In the genomic region with DNA sequence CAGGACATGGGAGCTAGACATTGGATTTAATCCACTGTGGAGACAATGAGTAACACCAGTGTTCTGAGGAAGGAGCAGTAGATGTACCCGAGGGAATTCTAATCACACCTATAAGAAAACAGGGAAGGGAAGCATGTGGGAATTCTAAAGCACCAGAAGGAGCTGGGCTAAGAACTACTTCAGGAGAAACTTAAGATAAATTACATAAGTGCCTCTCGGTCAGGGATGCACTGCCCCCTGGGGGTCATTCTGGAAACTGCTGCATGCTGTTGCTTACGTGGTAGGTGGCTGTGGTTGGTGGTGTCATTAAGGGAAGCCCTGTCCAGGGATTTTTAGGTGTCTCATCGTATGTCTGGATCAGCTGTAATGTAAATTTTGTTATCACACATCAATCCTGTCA, we compare ENCODE assay signal across 9 mouse cellular contexts. TPM values are rescaled to one million over a fixed set of nuclear protein-coding genes. Genes with fewer than 3 reads are reported as not detected.
A peak's percentile ranks its signal among the peaks of the same experiment; 100 is the strongest.
DNase-seq lines count a peak whose midpoint lies in the region; ATAC-seq and TF ChIP-seq lines count a peak whose summit lies in the region.
"Had no signal": no experiment of that assay in that cellular context is flagged by ENCODE, and none has a peak within 500 bp of the region (broad histone marks: within the 10 kb centered on the region; RNA-seq: fewer than 3 reads in every experiment).

No protein-coding gene starts in this region.

- TF ChIP-seq CTCF in brain, embryonic 14.5 days (IDR thresholded peaks at IDR 0.05; ENCODE audit: borderline replicate concordance, extremely low read depth, insufficient read depth, insufficient read length), result peak; percentile 89

- DNase-seq in ES-CJ7 (ENCODE audit: low read depth, low spot score), result peak; percentile 73
- peak; percentile 86 for DNase-seq in brain, embryonic 14.5 days (ENCODE audit: low read depth)
- DNase-seq in forebrain, embryonic 11.5 days (ENCODE audit: low spot score), result peak; percentile 88
- peak; percentile 79 to 90 for DNase-seq in heart, postnatal 10 days
- peak; percentile 66 to 87 for DNase-seq in layer of hippocampus, adult 18-20 months (ENCODE audit: low spot score in 2 of 2)
- DNase-seq in retina, adult 2 months (ENCODE audit: low read depth, low spot score), result peak; percentile 47
- DNase-seq in thymus, postnatal 36 days, result peak; percentile 62 to 73

- no peaks in the 10 kb centered on the region for H3K4me1 ChIP-seq in forebrain, embryonic 11.5 days (replicated peaks; ENCODE audit: control insufficient read depth, insufficient read depth, low read length)
- H3K4me1 ChIP-seq in lung, embryonic 16.5 days (replicated peaks; ENCODE audit: control insufficient read depth, insufficient read depth, low read length), result 0 out of 2 replicates have a peak, but pooled peaks cover 2% of the 10 kb centered on the region
- H3K4me1 ChIP-seq: limb, embryonic 12.5 days had no signal

- no peak overlapping the region for H3K27ac ChIP-seq in forebrain, embryonic 11.5 days (ENCODE audit: low read depth, low read length)
- H3K27ac ChIP-seq in lung, embryonic 16.5 days (ENCODE audit: low read length), result peak overlapping the region; percentile 19; the same call in 1 of the 2 replicates
- H3K27ac ChIP-seq: limb, embryonic 12.5 days had no signal

- H3K9me3 ChIP-seq in forebrain, embryonic 11.5 days (ENCODE audit: control insufficient read depth, low read length), result no peaks in the 10 kb centered on the region
- no peaks in the 10 kb centered on the region for H3K9me3 ChIP-seq in lung, embryonic 16.5 days (ENCODE audit: control insufficient read depth, low read length)
- H3K9me3 ChIP-seq: limb, embryonic 12.5 days had no signal

- WGBS in forebrain, embryonic 11.5 days, result 19% methylated on average over 4 of the region's 4 CpGs
- 12% methylated on average over 4 of the region's 4 CpGs for WGBS in lung, embryonic 16.5 days

- no peak for TF ChIP-seq POLR2A in brain, embryonic 14.5 days (IDR thresholded peaks at IDR 0.05; ENCODE audit: borderline replicate concordance, extremely low read depth, insufficient read depth, insufficient read length, poor library complexity, severe bottlenecking)

- H3K9ac ChIP-seq in forebrain, embryonic 11.5 days (ENCODE audit: low read length), result no peak overlapping the region
- H3K9ac ChIP-seq in lung, embryonic 16.5 days (ENCODE audit: low read length), result no peak overlapping the region
- H3K9ac ChIP-seq: limb, embryonic 12.5 days had no signal

- intact Hi-C loops in heart, postnatal 10 days (cut with DNase I), result loop anchor here (1.0 to 5.0 kb wide), 3 partner anchors 166 to 480 kb away; partner anchors contain the start of gene Atp8a1

- ATAC-seq in forebrain, embryonic 11.5 days (replicated peaks; ENCODE audit: low FRiP score), result peak; percentile 61
- peak; percentile 66 for ATAC-seq in lung, embryonic 16.5 days (ENCODE audit: low read depth)

- no peak overlapping the region for H3K4me2 ChIP-seq in forebrain, embryonic 11.5 days (ENCODE audit: low read depth, low read length, severe bottlenecking)
- H3K4me2 ChIP-seq in lung, embryonic 16.5 days (ENCODE audit: low read depth, low read length), result no peak overlapping the region
- H3K4me2 ChIP-seq: limb, embryonic 12.5 days had no signal

- no peaks in the 10 kb centered on the region for H3K36me3 ChIP-seq in forebrain, embryonic 11.5 days (ENCODE audit: control insufficient read depth, insufficient read depth, low read length)
- no peaks in the 10 kb centered on the region for H3K36me3 ChIP-seq in lung, embryonic 16.5 days (ENCODE audit: control insufficient read depth, insufficient read depth, low read length)
- H3K36me3 ChIP-seq: limb, embryonic 12.5 days had no signal

- H3K27me3 ChIP-seq in forebrain, embryonic 11.5 days (ENCODE audit: control insufficient read depth, insufficient read depth, low read length), result no peaks in the 10 kb centered on the region; the same call in 1 of the 2 replicates
- no peaks in the 10 kb centered on the region for H3K27me3 ChIP-seq in lung, embryonic 16.5 days (ENCODE audit: control insufficient read depth, insufficient read depth, low read depth, low read length)

- H3K4me3 ChIP-seq in forebrain, embryonic 11.5 days (ENCODE audit: low read depth, low read length), result no peak overlapping the region
- no peak overlapping the region for H3K4me3 ChIP-seq in lung, embryonic 16.5 days (ENCODE audit: low read length)
- H3K4me3 ChIP-seq: limb, embryonic 12.5 days had no signal

RNA-seq across cellular contexts. Expression of gene Grxcr1, which starts 19.0 kb away (rescaled TPM):
- 0.06 TPM in 1 of 2 replicates, not detected in the other for polyA plus RNA-seq in brain, embryonic 14.5 days (2012; rRNA removed)
- not detected in 2 replicates for polyA plus RNA-seq in forebrain, embryonic 11.5 days (2014; fragmentation: Nextera tagmentation; extraction: Ambion mirVana)
- total RNA-seq in heart, postnatal 10 days (2021), result not detected
- total RNA-seq in layer of hippocampus, adult 18-20 months (2021), result not detected
- polyA plus RNA-seq in lung, embryonic 16.5 days (2015; fragmentation: Nextera tagmentation; extraction: Ambion mirVana), result not detected in 2 replicates
- polyA plus RNA-seq: limb, embryonic 12.5 days had no signal
